Mouse (Mus musculus) embryonic facial prominence, embryonic 11.5 days (tissue): ENCODE measurements at regions not wholly inside any gene's neighbourhood (a gene's known extent, or its start where the extent isn't known, plus 50 kb on each side); places are given as distances from the start of the nearest gene placed in this dataset.

Source experiments
- ATAC-seq: fragments of 200-750 bp; cut with Nextera tagmentation; replicated peaks from 2 replicates; pipeline ENCODE4 v1.8.0; 2017; ENCODE audit warnings: low read depth; ENCODE audit not compliant: insufficient number of reproducible peaks, low FRiP score, low TSS enrichment
- DNase-seq: peaks from one replicate; pipeline ENCODE4 v3.0.0-alpha.2; 2015; ENCODE audit warnings: low spot score
- H3K27ac ChIP-seq: fragments of 300-500 bp; sonication (generic); replicated peaks from 2 replicates; pipeline ENCODE4 v1.5.1; 2014; ENCODE audit warnings: mild to moderate bottlenecking, low read depth, low read length, control low read depth
- H3K27me3 ChIP-seq: fragments of 300-500 bp; sonication (generic); 2 replicates; pipeline ENCODE4 v1.6.1; 2014; ENCODE audit warnings: mild to moderate bottlenecking, low read length, moderate library complexity, mixed read lengths; ENCODE audit not compliant: control insufficient read depth, insufficient read depth
- H3K36me3 ChIP-seq: fragments of 300-500 bp; sonication (generic); replicated peaks from 2 replicates; pipeline ENCODE4 v1.6.1; 2014; ENCODE audit warnings: low read depth, mild to moderate bottlenecking, low read length, moderate library complexity, mixed read lengths; ENCODE audit not compliant: control insufficient read depth, insufficient read depth
- H3K4me1 ChIP-seq: fragments of 300-500 bp; sonication (generic); 2 replicates; pipeline ENCODE4 v1.6.1; 2014; ENCODE audit warnings: low read length, mixed read lengths; ENCODE audit not compliant: control insufficient read depth, insufficient read depth
- H3K4me2 ChIP-seq: fragments of 300-500 bp; sonication (generic); 2 replicates; pipeline ENCODE4 v1.6.1; 2014; ENCODE audit warnings: low read depth, mild to moderate bottlenecking, control low read depth, low read length, moderate library complexity
- H3K4me3 ChIP-seq: fragments of 300-500 bp; sonication (generic); 2 replicates; pipeline ENCODE4 v1.5.1; 2014; ENCODE audit warnings: low read depth, low read length, control low read depth
- H3K9ac ChIP-seq: fragments of 300-500 bp; sonication (generic); replicated peaks from 2 replicates; pipeline ENCODE4 v1.6.1; 2014; ENCODE audit warnings: mild to moderate bottlenecking, control low read depth, low read length
- H3K9me3 ChIP-seq: fragments of 300-500 bp; sonication (generic); replicated peaks from 2 replicates; pipeline ENCODE4 v1.6.1; 2016; ENCODE audit warnings: mild to moderate bottlenecking, low read length, inconsistent platforms, mixed read lengths; ENCODE audit not compliant: control insufficient read depth
- WGBS: fragments of 180-500 bp; shearing (Covaris S2); extraction: QIAGEN DNeasy Blood & Tissue Kit; methylation state at CpG from one replicate; pipeline ENCODE4 v1.1.7; 2014; 5-methylcytosine and 5-hydroxymethylcytosine counted together

DNA sequence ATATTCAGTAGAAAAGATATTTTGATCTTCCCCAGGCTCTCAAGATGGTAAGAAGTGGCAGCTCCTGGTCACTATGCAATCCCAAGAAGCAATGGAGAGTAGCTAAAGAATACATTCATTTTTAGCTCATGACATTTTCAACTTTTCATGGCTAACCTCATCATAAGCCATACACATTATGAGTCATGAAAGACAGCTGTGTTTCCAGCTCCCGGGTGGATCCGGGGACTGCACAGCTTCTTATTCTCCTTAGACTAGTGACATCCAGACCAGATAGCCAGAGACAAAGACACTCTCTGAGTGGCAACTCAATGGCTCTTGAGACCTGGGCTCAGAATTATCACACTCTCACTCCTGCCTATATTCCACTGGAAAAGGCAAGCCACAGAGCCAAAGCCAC lies 230.6 kb downstream of the H2al1j start:
- H3K4me2 ChIP-seq: no peak overlapping the region
- no peak overlapping the region for H3K4me3 ChIP-seq
- no peak for DNase-seq
- H3K27ac ChIP-seq: no peak overlapping the region
- no peaks in the 10 kb centered on the region for H3K4me1 ChIP-seq
- no peaks in the 10 kb centered on the region for H3K27me3 ChIP-seq
- 96% methylated on average over 2 of the region's 2 CpGs for WGBS
- no peak for ATAC-seq
- H3K9ac ChIP-seq: no peak overlapping the region
- no peaks in the 10 kb centered on the region for H3K9me3 ChIP-seq
- no peaks in the 10 kb centered on the region for H3K36me3 ChIP-seq

DNA sequence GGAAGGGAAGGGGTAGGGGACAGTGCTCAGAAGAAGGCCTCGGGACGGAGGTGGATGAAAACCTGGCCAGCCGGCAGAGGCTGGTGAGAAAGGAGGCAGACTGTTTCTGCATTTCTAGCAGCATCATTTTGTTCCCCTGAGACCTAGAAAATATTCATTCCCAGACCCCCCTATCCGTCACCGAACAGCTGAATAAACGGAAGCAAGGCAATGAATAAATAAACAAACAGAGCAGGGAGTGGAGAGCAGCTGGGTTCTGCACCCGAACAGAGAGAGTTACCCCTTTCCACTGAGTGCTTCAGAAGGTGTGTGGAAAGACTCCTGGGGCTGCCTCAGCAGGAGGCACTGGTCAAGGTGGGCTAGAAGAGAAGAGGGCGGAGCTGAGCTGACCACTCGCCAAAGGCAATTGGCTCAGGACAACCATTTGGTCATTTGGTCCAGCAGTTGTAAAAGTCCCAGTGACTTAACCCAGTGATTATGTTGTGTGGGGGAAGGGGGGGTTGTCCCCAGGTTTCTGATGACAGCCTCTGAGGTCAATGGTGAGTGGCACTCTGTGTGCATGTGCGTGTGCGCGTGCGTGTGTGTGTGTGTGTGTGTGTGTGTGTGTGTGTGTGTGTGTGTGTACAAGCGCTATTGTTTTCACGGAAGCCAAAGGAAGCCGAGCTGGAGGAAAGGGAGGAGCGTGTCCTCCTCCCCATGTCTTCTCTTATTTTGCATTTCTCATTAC lies 233.1 kb downstream of the H2al1j start:
- no peak overlapping the region for H3K4me3 ChIP-seq
- no peak overlapping the region for H3K9ac ChIP-seq
- DNase-seq (peak; percentile 27), ATAC-seq (no peak)
- no peak overlapping the region for H3K27ac ChIP-seq
- H3K27me3 ChIP-seq: no peaks in the 10 kb centered on the region; the same call in 1 of the 2 replicates
- WGBS: 50% methylated on average over 17 of the region's 17 CpGs
- H3K9me3 ChIP-seq: no peaks in the 10 kb centered on the region
- no peaks in the 10 kb centered on the region for H3K36me3 ChIP-seq
- no peak overlapping the region for H3K4me2 ChIP-seq
- no peaks in the 10 kb centered on the region for H3K4me1 ChIP-seq

DNA sequence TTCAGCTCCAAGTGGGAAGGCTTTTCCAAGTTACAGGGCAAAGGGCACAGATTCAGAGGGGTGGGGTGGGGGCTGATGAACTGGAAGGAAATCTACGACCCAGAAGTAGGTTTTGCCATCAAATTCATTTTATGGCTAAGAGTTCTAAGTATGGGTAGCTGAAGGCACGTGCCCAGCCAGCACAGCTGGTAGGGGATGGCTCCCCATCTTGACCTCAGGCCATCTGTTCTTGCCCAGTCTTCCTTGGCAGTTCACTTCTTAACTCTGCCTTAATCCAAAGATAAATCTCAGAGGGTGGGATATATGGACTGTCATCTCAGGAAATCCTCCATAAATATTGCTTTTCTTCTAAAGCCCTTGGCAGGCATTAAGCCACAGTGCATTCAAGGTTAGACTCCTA lies 238.3 kb downstream of the H2al1j start:
- Histone ChIP-seq H3K4me1 (no peaks in the 10 kb centered on the region), H3K4me2 (no peak overlapping the region), H3K27me3 (no peaks in the 10 kb centered on the region; the same call in 1 of the 2 replicates), H3K27ac (no peak overlapping the region), H3K9ac (no peak overlapping the region), H3K36me3 (no peaks in the 10 kb centered on the region), H3K9me3 (no peaks in the 10 kb centered on the region), H3K4me3 (no peak overlapping the region)
- ATAC-seq (no peak), DNase-seq (no peak)
- WGBS: 68% methylated on average over 2 of the region's 2 CpGs

GRCm38 (mm10) chrX:11567827-11568226 lies 240.2 kb downstream of the H2al1j start:
- DNase-seq (no peak), ATAC-seq (no peak)
- H3K27me3 ChIP-seq: no peaks in the 10 kb centered on the region; the same call in 1 of the 2 replicates
- H3K27ac ChIP-seq: no peak overlapping the region
- no peaks in the 10 kb centered on the region for H3K9me3 ChIP-seq
- no peak overlapping the region for H3K9ac ChIP-seq
- H3K4me1 ChIP-seq: no peaks in the 10 kb centered on the region
- 49% methylated on average over 6 of the region's 6 CpGs for WGBS
- H3K4me2 ChIP-seq: no peak overlapping the region
- no peaks in the 10 kb centered on the region for H3K36me3 ChIP-seq
- H3K4me3 ChIP-seq: no peak overlapping the region

DNA sequence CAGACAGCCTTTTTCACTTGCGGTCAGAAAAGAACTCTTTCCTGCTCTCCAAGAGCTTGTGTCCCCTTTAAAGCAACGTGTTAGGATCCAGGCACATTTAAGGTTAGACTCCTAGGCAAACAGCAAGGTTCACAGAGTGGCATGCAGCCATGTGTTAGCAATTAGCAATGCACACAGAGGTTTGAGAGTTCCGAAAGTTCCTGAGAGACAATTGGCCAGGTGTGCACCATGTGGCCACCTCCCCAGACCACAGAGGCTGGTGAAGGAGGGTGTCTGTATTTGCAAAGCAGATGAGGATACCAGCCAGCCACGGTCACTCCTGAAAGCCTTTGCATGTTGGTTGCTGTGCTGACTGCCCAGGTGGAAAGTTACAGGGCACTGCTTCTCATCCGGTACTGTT lies 240.6 kb downstream of the H2al1j start:
- no peaks in the 10 kb centered on the region for H3K36me3 ChIP-seq
- H3K4me3 ChIP-seq: no peak overlapping the region
- H3K9me3 ChIP-seq: no peaks in the 10 kb centered on the region
- no peaks in the 10 kb centered on the region for H3K4me1 ChIP-seq
- WGBS: 34% methylated on average over 5 of the region's 5 CpGs
- H3K4me2 ChIP-seq: no peak overlapping the region
- DNase-seq (peak; percentile 67), ATAC-seq (no peak)
- no peaks in the 10 kb centered on the region; the same call in 1 of the 2 replicates for H3K27me3 ChIP-seq
- H3K9ac ChIP-seq: no peak overlapping the region
- no peak overlapping the region for H3K27ac ChIP-seq

GRCm38 (mm10) chrX:11574354-11574753 lies 246.7 kb downstream of the H2al1j start:
- DNase-seq (no peak), ATAC-seq (no peak)
- Histone ChIP-seq H3K4me2 (no peak overlapping the region), H3K27ac (no peak overlapping the region), H3K4me1 (no peaks in the 10 kb centered on the region), H3K9me3 (no peaks in the 10 kb centered on the region), H3K4me3 (no peak overlapping the region), H3K9ac (no peak overlapping the region), H3K27me3 (no peaks in the 10 kb centered on the region), H3K36me3 (no peaks in the 10 kb centered on the region)
- WGBS: 76% methylated on average over 3 of the region's 3 CpGs

DNA sequence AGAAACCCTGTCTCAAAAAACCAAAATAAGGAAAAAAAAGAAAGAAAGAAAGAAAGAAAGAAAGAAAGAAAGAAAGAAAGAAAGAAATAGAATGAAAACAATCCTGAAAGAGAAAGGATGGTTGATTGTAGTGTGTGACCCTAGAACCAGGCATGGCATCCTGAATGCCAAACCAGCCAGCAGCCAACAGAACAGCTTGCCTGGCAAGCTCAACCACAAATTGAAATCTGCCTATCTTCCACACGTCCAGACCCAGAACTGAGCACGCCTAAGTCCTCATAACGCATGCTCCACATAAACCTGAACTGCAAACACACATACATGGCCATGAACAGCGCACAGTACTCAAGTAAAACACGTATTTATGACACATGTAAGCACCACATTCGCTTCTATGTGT lies 247.9 kb downstream of the H2al1j start:
- no peak overlapping the region for H3K27ac ChIP-seq
- WGBS: 86% methylated on average over 6 of the region's 6 CpGs
- H3K9me3 ChIP-seq: no peaks in the 10 kb centered on the region
- H3K4me3 ChIP-seq: no peak overlapping the region
- H3K4me2 ChIP-seq: no peak overlapping the region
- no peak for ATAC-seq
- no peak for DNase-seq
- H3K9ac ChIP-seq: no peak overlapping the region
- H3K4me1 ChIP-seq: no peaks in the 10 kb centered on the region
- H3K36me3 ChIP-seq: no peaks in the 10 kb centered on the region
- no peaks in the 10 kb centered on the region for H3K27me3 ChIP-seq

GRCm38 (mm10) chrX:11576287-11576686 lies 248.7 kb downstream of the H2al1j start:
- DNase-seq (no peak), ATAC-seq (no peak)
- no peaks in the 10 kb centered on the region for H3K36me3 ChIP-seq
- H3K4me3 ChIP-seq: no peak overlapping the region
- H3K27me3 ChIP-seq: no peaks in the 10 kb centered on the region
- no peak overlapping the region for H3K9ac ChIP-seq
- 67% methylated on average over 8 of the region's 8 CpGs for WGBS
- H3K4me1 ChIP-seq: no peaks in the 10 kb centered on the region
- no peak overlapping the region for H3K27ac ChIP-seq
- H3K9me3 ChIP-seq: no peaks in the 10 kb centered on the region
- no peak overlapping the region for H3K4me2 ChIP-seq
